Mouse (Mus musculus): ENCODE data around the gene Tut4. TPM values are rescaled to one million over a fixed set of nuclear protein-coding genes. Genes with fewer than 3 reads are reported as not detected.

Tut4 gene
- total and polyA plus RNA-seq, 2 experiments, result 23.6 to 34.6 TPM

DNA sequence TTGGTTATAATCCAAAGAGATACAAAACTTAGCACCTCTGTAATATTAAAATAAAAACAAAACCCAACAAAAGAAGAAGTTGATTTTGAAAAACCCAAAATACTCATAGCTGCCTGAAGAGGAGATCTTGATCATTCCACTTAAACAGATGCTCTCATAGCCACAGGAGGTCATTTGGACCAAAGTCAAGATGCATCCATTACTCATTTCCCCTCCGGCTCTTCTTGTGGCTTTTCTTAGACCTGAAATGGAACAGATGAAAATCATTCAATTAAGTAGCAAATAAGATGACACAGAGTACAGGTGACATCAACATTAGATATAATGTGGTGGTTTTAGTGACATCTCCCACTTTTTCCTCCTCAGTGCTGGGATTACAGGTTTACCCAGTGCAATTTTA, 105.8 kb downstream of the Tut4 start:
- H3K4me1 ChIP-seq (ENCODE audit: control insufficient read depth, insufficient read depth, low read length), result no peaks in the 10 kb centered on the region
- WGBS, result 78% methylated on average over 1 of the region's 1 CpGs
- no peak overlapping the region for H3K27ac ChIP-seq (replicated peaks; ENCODE audit: insufficient read depth, low read depth, low read length)
- no peak for DNase-seq (ENCODE audit: extremely low read depth, low read depth, low spot score)
- TF ChIP-seq POLR2A (IDR thresholded peaks at IDR 0.05; ENCODE audit: extremely low read depth, insufficient read depth, low read length) (no peak), CTCF (IDR thresholded peaks at IDR 0.05; ENCODE audit: low read depth, low read length) (no peak)
- no peak overlapping the region for H3K4me3 ChIP-seq (ENCODE audit: insufficient read depth, low read depth, low read length)
- peaks cover 64% of the 10 kb centered on the region for H3K36me3 ChIP-seq (ENCODE audit: control insufficient read depth, insufficient read depth, low read length)
- H3K9ac ChIP-seq (ENCODE audit: low read depth, low read length), result no peak overlapping the region
- H3K79me2 ChIP-seq (ENCODE audit: control insufficient read depth, insufficient read depth, low read length), result no peaks in the 10 kb centered on the region
- no peaks in the 10 kb centered on the region for H3K27me3 ChIP-seq (ENCODE audit: control insufficient read depth, insufficient read depth, low read length)

DNA sequence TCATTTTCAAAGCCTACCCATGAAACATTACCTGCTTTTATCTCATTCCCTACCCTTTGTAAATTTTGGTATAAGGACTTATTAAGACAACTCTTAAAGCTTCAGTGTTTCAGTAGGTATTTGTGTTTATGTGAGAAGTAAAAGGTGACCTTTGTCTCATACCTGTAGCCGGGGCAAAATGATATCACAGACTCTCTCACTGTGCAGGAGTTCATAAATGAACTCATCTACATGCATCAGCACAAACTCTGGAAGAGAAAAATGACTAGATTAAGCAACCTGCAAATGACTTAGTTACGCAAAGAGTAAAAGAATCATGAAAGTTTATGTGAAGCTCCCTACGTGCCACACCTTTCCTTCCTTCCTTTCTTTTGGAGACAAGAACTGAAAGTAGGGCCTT, 113.4 kb downstream of the Tut4 start:
- H3K4me3 ChIP-seq (ENCODE audit: insufficient read depth, low read depth, low read length), result no peak overlapping the region

DNA sequence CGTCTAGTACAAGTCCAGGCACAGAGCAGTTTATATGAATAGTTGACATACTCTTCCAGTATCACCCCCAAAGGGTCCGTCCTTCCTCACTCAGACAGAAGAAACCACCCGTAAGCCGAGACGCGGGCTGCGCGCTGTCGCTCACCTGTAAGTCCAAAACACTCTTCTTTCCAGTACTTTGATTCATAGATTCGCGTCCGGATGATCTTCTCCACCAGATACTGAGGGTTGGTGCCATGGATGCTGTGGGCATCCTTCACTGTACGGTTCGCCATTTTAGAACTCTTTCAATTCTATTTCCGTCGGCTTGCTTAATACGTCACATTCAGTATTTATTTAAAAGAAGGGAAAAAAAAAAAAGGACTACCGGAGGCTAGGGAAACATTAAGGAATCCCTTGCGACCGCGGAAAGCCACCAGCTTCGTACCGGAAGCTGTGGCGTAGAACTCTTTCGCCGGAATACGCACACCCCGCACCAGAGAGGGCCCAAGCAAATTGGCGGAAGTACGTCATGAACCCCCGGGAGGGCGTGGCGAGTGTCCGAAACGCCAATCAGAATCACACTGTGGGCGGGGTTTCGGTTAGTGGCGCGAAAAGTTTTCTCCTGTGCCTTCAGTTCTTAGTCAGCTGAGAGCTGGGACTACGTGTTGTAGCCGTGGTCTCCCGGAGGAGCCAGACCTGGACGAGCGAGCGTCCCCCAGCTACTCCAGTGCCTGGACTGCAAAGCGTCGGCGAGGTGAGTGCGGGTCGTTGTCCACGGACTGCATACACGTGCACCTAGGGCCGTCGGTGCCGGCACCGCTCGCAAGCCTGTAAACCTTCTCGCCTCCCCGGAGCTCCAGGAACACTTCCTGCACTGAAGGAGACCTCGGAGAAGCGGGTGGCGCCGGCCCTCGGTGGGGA, 119.9 kb downstream of the Tut4 start, which contains the start of the genes Prpf38a and Orc1:
Gene Prpf38a (minus strand): TSS at position 497 of the 903 bp plus-strand sequence.
Gene Orc1 (plus strand): TSS at position 584 of the 903 bp plus-strand sequence.
- peak; percentile 91 for DNase-seq (ENCODE audit: extremely low read depth, low read depth, low spot score)
- Histone ChIP-seq H3K4me3 (ENCODE audit: insufficient read depth, low read depth, low read length) (peak within 1 kb of the TSS; percentile 72), H3K9ac (ENCODE audit: low read depth, low read length) (peak within 1 kb of the TSS; percentile 59), H3K27me3 (ENCODE audit: control insufficient read depth, insufficient read depth, low read length) (no peaks in the 10 kb centered on the region), H3K4me1 (ENCODE audit: control insufficient read depth, insufficient read depth, low read length) (no peaks in the 10 kb centered on the region; the same call in 1 of the 2 replicates), H3K27ac (replicated peaks; ENCODE audit: insufficient read depth, low read depth, low read length) (no peak within 1 kb of the TSS), H3K79me2 (ENCODE audit: control insufficient read depth, insufficient read depth, low read length) (no peaks in the 10 kb centered on the region), H3K36me3 (ENCODE audit: control insufficient read depth, insufficient read depth, low read length) (peaks cover 11% of the 10 kb centered on the region)
- under 1% methylated on average over 64 of the region's 64 CpGs for WGBS
- TF ChIP-seq POLR2A (IDR thresholded peaks at IDR 0.05; ENCODE audit: extremely low read depth, insufficient read depth, low read length) (no peak), CTCF (IDR thresholded peaks at IDR 0.05; ENCODE audit: low read depth, low read length) (no peak)

More for the DNA sequence above, 113.4 kb downstream of the Tut4 start:
- Histone ChIP-seq H3K27me3 (ENCODE audit: control insufficient read depth, insufficient read depth, low read length) (no peaks in the 10 kb centered on the region), H3K79me2 (ENCODE audit: control insufficient read depth, insufficient read depth, low read length) (no peaks in the 10 kb centered on the region), H3K27ac (replicated peaks; ENCODE audit: insufficient read depth, low read depth, low read length) (no peak overlapping the region), H3K9ac (ENCODE audit: low read depth, low read length) (no peak overlapping the region), H3K36me3 (ENCODE audit: control insufficient read depth, insufficient read depth, low read length) (peaks cover 50% of the 10 kb centered on the region), H3K4me1 (ENCODE audit: control insufficient read depth, insufficient read depth, low read length) (no peaks in the 10 kb centered on the region)
- no peak for DNase-seq (ENCODE audit: extremely low read depth, low read depth, low spot score)
- TF ChIP-seq CTCF (IDR thresholded peaks at IDR 0.05; ENCODE audit: low read depth, low read length) (no peak), POLR2A (IDR thresholded peaks at IDR 0.05; ENCODE audit: extremely low read depth, insufficient read depth, low read length) (no peak)
- 90% methylated on average over 3 of the region's 3 CpGs for WGBS

DNA sequence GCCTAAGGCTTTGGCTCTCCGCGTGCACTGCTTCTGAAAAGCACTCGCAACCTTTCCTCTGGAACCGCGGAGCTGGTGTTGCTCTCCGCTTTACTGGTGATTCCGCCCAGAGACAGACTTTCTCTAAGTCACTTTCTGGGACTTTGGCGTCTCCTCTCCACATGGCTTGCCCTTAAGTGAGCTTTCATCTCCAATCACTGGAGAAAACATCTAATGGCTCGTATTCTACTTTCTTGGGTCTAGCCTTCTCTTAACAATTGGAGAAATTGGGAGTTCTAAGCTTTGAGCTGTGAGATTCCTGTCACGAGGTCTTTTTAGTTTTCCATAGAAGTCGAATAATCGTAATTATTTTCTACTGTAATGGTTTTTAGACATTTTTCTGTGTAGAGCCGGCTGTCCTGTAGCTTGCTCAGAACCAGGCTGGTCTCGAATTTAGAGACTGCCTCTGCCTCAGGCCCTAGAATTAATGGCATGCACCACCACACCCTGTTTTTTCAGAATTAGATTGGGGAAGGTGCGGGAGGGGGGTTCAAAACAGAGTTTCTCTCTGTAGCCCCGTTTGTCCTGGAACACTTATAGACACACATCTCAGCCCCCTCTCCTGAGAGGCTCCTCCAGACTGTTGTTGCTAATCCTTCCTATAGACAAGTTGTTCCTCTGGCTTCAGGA, 120.7 kb downstream of the Tut4 start:
- H3K9ac ChIP-seq (ENCODE audit: low read depth, low read length), result peak overlapping the region; percentile 59
- no peak for TF ChIP-seq POLR2A (IDR thresholded peaks at IDR 0.05; ENCODE audit: extremely low read depth, insufficient read depth, low read length)
- TF ChIP-seq CTCF (IDR thresholded peaks at IDR 0.05; ENCODE audit: low read depth, low read length), result no peak
- H3K4me1 ChIP-seq (ENCODE audit: control insufficient read depth, insufficient read depth, low read length), result no peaks in the 10 kb centered on the region; the same call in 1 of the 2 replicates
- no peaks in the 10 kb centered on the region for H3K27me3 ChIP-seq (ENCODE audit: control insufficient read depth, insufficient read depth, low read length)
- 5% methylated on average over 16 of the region's 16 CpGs for WGBS
- H3K36me3 ChIP-seq (ENCODE audit: control insufficient read depth, insufficient read depth, low read length), result peaks cover 8% of the 10 kb centered on the region
- peak overlapping the region; percentile 72 for H3K4me3 ChIP-seq (ENCODE audit: insufficient read depth, low read depth, low read length)
- DNase-seq (ENCODE audit: extremely low read depth, low read depth, low spot score), result no peak
- H3K79me2 ChIP-seq (ENCODE audit: control insufficient read depth, insufficient read depth, low read length), result no peaks in the 10 kb centered on the region
- no peak overlapping the region for H3K27ac ChIP-seq (replicated peaks; ENCODE audit: insufficient read depth, low read depth, low read length)

DNA sequence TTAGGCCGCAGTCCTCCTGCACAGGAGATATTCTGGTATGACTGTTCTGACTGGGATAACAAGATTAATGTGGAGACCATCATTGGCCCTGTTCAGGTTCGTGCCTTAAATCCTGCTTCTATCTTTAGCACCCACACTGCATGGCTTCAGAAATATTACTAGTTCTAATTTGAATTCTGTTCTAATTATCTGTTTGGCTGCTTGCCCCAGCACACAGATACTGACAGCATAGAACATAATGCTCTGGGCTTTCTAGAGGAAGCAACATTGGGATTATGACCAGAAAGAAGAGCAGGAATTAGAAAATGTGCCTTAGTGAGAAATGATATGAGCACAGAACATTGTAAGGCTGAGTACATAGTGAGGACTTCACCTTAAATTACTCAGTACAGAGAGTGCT, 134.2 kb downstream of the Tut4 start:
- no peak for DNase-seq (ENCODE audit: extremely low read depth, low read depth, low spot score)
- Histone ChIP-seq H3K4me3 (ENCODE audit: insufficient read depth, low read depth, low read length) (no peak overlapping the region), H3K36me3 (ENCODE audit: control insufficient read depth, insufficient read depth, low read length) (no peaks in the 10 kb centered on the region), H3K4me1 (ENCODE audit: control insufficient read depth, insufficient read depth, low read length) (no peaks in the 10 kb centered on the region), H3K27me3 (ENCODE audit: control insufficient read depth, insufficient read depth, low read length) (no peaks in the 10 kb centered on the region), H3K27ac (replicated peaks; ENCODE audit: insufficient read depth, low read depth, low read length) (no peak overlapping the region), H3K79me2 (ENCODE audit: control insufficient read depth, insufficient read depth, low read length) (no peaks in the 10 kb centered on the region), H3K9ac (ENCODE audit: low read depth, low read length) (no peak overlapping the region)
- TF ChIP-seq CTCF (IDR thresholded peaks at IDR 0.05; ENCODE audit: low read depth, low read length) (no peak), POLR2A (IDR thresholded peaks at IDR 0.05; ENCODE audit: extremely low read depth, insufficient read depth, low read length) (no peak)
- WGBS, result 83% methylated on average over 2 of the region's 2 CpGs
